Mouse (Mus musculus): ENCODE results near the gene Klrk1. TPM values are rescaled to one million over a fixed set of nuclear protein-coding genes. Genes with fewer than 3 reads are reported as not detected.
"Not testable (repeated sequence)": the region's sequence is repeated elsewhere in the genome, so short reads cannot be mapped to it uniquely, and the experiment has no call there.

Klrk1 gene
- 0.09 TPM in 1 of 2 replicates, not detected in the other for polyA plus RNA-seq (2015; fragmentation: Nextera tagmentation; extraction: Ambion mirVana)

DNA sequence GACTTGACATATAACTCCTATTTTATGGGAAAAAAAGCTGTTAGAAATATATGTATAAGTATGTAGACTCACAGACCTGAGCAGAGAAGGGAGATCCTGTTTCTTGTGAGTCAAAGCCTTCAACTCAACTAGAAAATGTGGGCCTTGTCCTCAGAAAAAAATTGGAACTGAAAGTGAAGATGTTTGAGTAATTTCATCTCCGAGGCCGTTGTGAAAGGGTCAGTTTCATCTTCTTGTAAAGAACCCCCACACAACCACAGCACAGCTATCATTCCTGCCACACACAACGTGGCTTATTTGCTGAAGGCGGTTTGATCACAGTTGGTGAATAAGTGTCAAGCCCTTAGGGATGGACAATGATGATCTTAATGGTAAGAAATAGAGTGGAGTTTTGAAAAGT lies at the start of gene Klrk1:
TSS of gene Klrk1 (minus strand) at position 130 of the 400 bp plus-strand sequence.
- no peak for ATAC-seq (ENCODE audit: low FRiP score, low TSS enrichment)
- 75% methylated on average over 4 of the region's 4 CpGs for WGBS
- H3K27ac ChIP-seq (ENCODE audit: low read length), result no peak within 1 kb of the TSS

DNA sequence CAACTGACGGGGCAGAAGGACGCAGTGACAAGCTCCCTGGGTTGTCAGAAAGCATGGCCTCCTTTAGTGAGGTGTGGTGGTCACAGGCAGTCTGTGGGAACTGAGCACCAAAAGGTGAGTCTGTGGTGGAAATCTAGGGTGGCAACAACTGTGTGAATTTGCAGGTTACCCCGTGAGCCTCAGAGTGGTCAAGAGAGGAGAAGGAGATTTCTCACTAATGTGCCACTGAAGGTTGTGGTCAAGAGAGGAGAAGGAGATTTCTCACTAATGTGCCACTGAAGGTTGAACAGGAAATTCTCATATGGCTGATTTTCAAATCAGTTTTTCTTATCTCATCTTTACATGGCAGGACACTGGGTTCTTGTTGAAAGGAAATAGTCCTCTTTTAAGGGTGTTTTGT lies 37.6 kb upstream of the Klrk1 start:
- no CpG with 5 or more reads among the region's 3 CpGs for WGBS
- ATAC-seq (ENCODE audit: low FRiP score, low TSS enrichment); H3K4me3 ChIP-seq (ENCODE audit: low read length); H3K4me1 ChIP-seq (ENCODE audit: insufficient read depth, low read length); H3K4me2 ChIP-seq (replicated peaks; ENCODE audit: low read depth, low read length); H3K27ac ChIP-seq (ENCODE audit: low read length); H3K9ac ChIP-seq (replicated peaks; ENCODE audit: low read length); H3K27me3 ChIP-seq (ENCODE audit: insufficient read depth, low read length); H3K9me3 ChIP-seq (ENCODE audit: low read length); H3K36me3 ChIP-seq (ENCODE audit: insufficient read depth, low read length): not testable (repeated sequence)

More for the DNA sequence above, at the start of gene Klrk1:
- H3K27me3 ChIP-seq (ENCODE audit: insufficient read depth, low read length), result no peaks in the 10 kb centered on the region
- H3K9me3 ChIP-seq (ENCODE audit: low read length), result no peaks in the 10 kb centered on the region
- no peaks in the 10 kb centered on the region for H3K36me3 ChIP-seq (ENCODE audit: insufficient read depth, low read length)
- H3K4me1 ChIP-seq (ENCODE audit: insufficient read depth, low read length), result no peaks in the 10 kb centered on the region
- H3K4me3 ChIP-seq (ENCODE audit: low read length), result no peak within 1 kb of the TSS
- no peak within 1 kb of the TSS for H3K4me2 ChIP-seq (replicated peaks; ENCODE audit: low read depth, low read length)
- no peak within 1 kb of the TSS for H3K9ac ChIP-seq (replicated peaks; ENCODE audit: low read length)

DNA sequence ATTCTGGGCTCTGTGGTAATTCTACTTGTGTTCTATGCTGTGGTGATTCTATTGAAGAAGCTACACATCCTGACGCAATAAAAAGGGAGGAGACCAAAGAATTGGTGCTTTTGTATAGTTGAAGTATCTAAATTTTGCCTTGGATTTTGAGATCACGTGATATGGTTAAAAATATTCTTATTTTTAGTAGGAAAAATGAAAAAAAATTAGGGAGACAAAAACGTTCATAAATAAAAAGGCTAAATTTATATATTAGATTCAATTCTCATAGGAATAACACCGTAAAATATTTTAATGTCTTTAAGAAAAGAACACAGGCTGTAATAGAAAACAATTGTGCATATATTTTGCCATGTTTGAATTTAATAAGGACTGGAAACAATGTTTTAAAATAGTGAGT lies 36.9 kb upstream of the Klrk1 start, which contains the start of gene Klrc2:
TSS of gene Klrc2 (minus strand) at position 101 of the 400 bp plus-strand sequence.
- not testable (repeated sequence) for H3K4me3 ChIP-seq (ENCODE audit: low read length); ATAC-seq (ENCODE audit: low FRiP score, low TSS enrichment); H3K9ac ChIP-seq (replicated peaks; ENCODE audit: low read length); H3K27me3 ChIP-seq (ENCODE audit: insufficient read depth, low read length); H3K36me3 ChIP-seq (ENCODE audit: insufficient read depth, low read length); H3K4me2 ChIP-seq (replicated peaks; ENCODE audit: low read depth, low read length); H3K9me3 ChIP-seq (ENCODE audit: low read length); H3K27ac ChIP-seq (ENCODE audit: low read length); H3K4me1 ChIP-seq (ENCODE audit: insufficient read depth, low read length)
- 77% methylated on average over 4 of the region's 4 CpGs for WGBS

GRCm38 (mm10) chr6:129644054-129644453 lies 20.4 kb upstream of the Klrk1 start:
- not testable (repeated sequence) for H3K27ac ChIP-seq (ENCODE audit: low read length); ATAC-seq (ENCODE audit: low FRiP score, low TSS enrichment); H3K4me2 ChIP-seq (replicated peaks; ENCODE audit: low read depth, low read length); H3K36me3 ChIP-seq (ENCODE audit: insufficient read depth, low read length); H3K9me3 ChIP-seq (ENCODE audit: low read length); H3K9ac ChIP-seq (replicated peaks; ENCODE audit: low read length); H3K4me1 ChIP-seq (ENCODE audit: insufficient read depth, low read length); H3K27me3 ChIP-seq (ENCODE audit: insufficient read depth, low read length); H3K4me3 ChIP-seq (ENCODE audit: low read length)
- WGBS, result 100% methylated on average over 1 of the region's 3 CpGs

DNA sequence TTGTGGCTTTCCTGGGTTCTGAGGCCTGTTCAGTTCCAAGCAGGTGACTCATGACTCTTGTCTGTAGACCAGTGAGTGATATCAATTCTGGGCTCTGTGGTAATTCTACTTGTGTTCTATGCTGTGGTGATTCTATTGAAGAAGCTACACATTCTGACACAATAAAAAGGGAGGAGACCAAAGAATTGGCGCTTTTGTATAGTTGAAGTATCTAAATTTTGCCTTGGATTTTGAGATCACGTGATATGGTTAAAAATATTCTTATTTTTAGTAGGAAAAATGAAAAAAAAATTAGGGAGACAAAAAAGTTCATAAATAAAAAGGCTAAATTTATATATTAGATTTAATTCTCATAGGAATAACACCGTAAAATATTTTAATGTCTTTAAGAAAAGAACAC lies 19.6 kb upstream of the Klrk1 start, which contains the start of gene Klrc3:
TSS of gene Klrc3 (minus strand) at position 101 of the 400 bp plus-strand sequence.
- WGBS, result 90% methylated on average over 3 of the region's 3 CpGs
- not testable (repeated sequence) for H3K4me2 ChIP-seq (replicated peaks; ENCODE audit: low read depth, low read length); H3K4me3 ChIP-seq (ENCODE audit: low read length); H3K27me3 ChIP-seq (ENCODE audit: insufficient read depth, low read length); H3K4me1 ChIP-seq (ENCODE audit: insufficient read depth, low read length); ATAC-seq (ENCODE audit: low FRiP score, low TSS enrichment); H3K9me3 ChIP-seq (ENCODE audit: low read length); H3K27ac ChIP-seq (ENCODE audit: low read length); H3K36me3 ChIP-seq (ENCODE audit: insufficient read depth, low read length); H3K9ac ChIP-seq (replicated peaks; ENCODE audit: low read length)

DNA sequence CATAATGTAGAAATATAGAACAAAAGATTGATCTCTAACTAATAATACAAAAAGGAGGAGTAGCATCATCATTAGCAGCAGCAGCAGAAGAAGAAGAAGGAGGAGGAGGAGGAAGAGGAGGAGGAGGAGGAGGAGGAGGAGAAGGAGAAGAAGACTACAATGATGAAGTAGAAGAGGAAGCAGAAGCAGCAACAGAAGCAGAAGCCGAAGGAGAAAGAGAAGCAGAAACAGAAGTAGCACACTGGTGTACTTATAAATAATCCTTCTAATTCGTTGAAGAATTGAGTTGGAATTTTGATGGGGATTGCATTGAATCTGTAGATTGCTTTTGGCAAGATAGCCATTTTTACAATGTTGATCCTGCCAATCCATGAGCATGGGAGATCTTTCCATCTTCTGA lies 7.4 kb upstream of the Klrk1 start:
- H3K4me3 ChIP-seq (ENCODE audit: low read length); H3K4me2 ChIP-seq (replicated peaks; ENCODE audit: low read depth, low read length); H3K9ac ChIP-seq (replicated peaks; ENCODE audit: low read length); ATAC-seq (ENCODE audit: low FRiP score, low TSS enrichment); H3K4me1 ChIP-seq (ENCODE audit: insufficient read depth, low read length); H3K36me3 ChIP-seq (ENCODE audit: insufficient read depth, low read length); H3K27me3 ChIP-seq (ENCODE audit: insufficient read depth, low read length); H3K27ac ChIP-seq (ENCODE audit: low read length); H3K9me3 ChIP-seq (ENCODE audit: low read length): not testable (repeated sequence)
- WGBS, result 81% methylated on average over 2 of the region's 2 CpGs

GRCm38 (mm10) chr6:129608372-129608771 lies 15.3 kb downstream of the Klrk1 start:
- H3K27ac ChIP-seq (ENCODE audit: low read length), result no peak overlapping the region
- no peak overlapping the region for H3K4me3 ChIP-seq (ENCODE audit: low read length)
- no peaks in the 10 kb centered on the region for H3K9me3 ChIP-seq (ENCODE audit: low read length)
- no peak for ATAC-seq (ENCODE audit: low FRiP score, low TSS enrichment)
- H3K36me3 ChIP-seq (ENCODE audit: insufficient read depth, low read length), result no peaks in the 10 kb centered on the region
- H3K4me1 ChIP-seq (ENCODE audit: insufficient read depth, low read length), result no peaks in the 10 kb centered on the region
- H3K4me2 ChIP-seq (replicated peaks; ENCODE audit: low read depth, low read length), result no peak overlapping the region
- H3K9ac ChIP-seq (replicated peaks; ENCODE audit: low read length), result no peak overlapping the region
- H3K27me3 ChIP-seq (ENCODE audit: insufficient read depth, low read length), result no peaks in the 10 kb centered on the region

DNA sequence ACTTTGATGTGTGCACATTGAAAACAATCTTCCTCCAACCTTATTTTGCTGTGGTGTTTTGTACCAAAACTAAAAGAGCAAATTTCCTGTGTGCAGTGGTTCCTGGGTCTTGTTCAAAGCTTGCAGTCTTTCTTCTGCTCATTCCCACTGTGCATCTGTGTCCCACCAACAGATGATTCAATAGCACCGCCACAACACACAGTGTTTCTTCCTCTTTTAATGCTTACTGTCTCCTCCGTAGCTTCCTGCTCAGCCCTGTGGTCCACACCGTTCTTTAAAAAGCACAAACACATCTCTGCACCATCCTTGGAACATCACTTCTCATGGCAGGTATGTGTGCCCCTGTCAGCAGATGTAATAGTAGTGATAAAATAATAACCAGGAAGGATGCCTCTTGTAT lies 32.2 kb downstream of the Klrk1 start, which contains the start of gene Klrd1:
TSS of gene Klrd1 (plus strand) at position 275 of the 400 bp plus-strand sequence.
- Histone ChIP-seq H3K4me2 (replicated peaks; ENCODE audit: low read depth, low read length) (no peak within 1 kb of the TSS), H3K9me3 (ENCODE audit: low read length) (no peaks in the 10 kb centered on the region), H3K4me1 (ENCODE audit: insufficient read depth, low read length) (no peaks in the 10 kb centered on the region), H3K9ac (replicated peaks; ENCODE audit: low read length) (no peak within 1 kb of the TSS), H3K36me3 (ENCODE audit: insufficient read depth, low read length) (no peaks in the 10 kb centered on the region), H3K4me3 (ENCODE audit: low read length) (no peak within 1 kb of the TSS), H3K27me3 (ENCODE audit: insufficient read depth, low read length) (no peaks in the 10 kb centered on the region), H3K27ac (ENCODE audit: low read length) (no peak within 1 kb of the TSS)
- no peak for ATAC-seq (ENCODE audit: low FRiP score, low TSS enrichment)
- 90% methylated on average over 3 of the region's 3 CpGs for WGBS

GRCm38 (mm10) chr6:129583014-129583413 lies 40.6 kb downstream of the Klrk1 start:
- ATAC-seq (ENCODE audit: low FRiP score, low TSS enrichment), result no peak
- H3K36me3 ChIP-seq (ENCODE audit: insufficient read depth, low read length), result no peaks in the 10 kb centered on the region
- H3K9ac ChIP-seq (replicated peaks; ENCODE audit: low read length), result no peak overlapping the region
- H3K4me3 ChIP-seq (ENCODE audit: low read length), result no peak overlapping the region
- no peaks in the 10 kb centered on the region for H3K4me1 ChIP-seq (ENCODE audit: insufficient read depth, low read length)
- no peaks in the 10 kb centered on the region for H3K27me3 ChIP-seq (ENCODE audit: insufficient read depth, low read length)
- H3K9me3 ChIP-seq (ENCODE audit: low read length), result no peaks in the 10 kb centered on the region
- 80% methylated on average over 3 of the region's 3 CpGs for WGBS
- H3K4me2 ChIP-seq (replicated peaks; ENCODE audit: low read depth, low read length), result no peak overlapping the region
- no peak overlapping the region for H3K27ac ChIP-seq (ENCODE audit: low read length)

DNA sequence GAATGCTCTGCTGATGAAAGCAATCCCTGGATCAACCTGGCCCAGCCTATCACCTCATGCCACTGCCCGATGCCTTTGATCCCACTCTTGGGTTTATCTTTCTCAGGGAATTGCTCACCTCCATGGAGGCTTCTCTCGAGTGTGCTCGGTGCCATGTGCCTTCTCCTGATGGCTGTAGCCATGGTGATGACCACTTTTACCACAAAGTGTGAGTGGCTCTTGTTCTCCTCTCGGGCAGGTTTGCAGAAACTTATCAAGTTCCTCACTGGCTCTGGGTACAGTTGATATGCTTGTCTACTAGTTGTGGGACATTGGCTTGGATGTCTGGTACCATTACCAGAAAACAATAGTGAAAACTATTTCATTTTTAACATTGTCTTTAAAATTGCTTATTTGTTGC lies 41.8 kb downstream of the Klrk1 start:
- H3K4me2 ChIP-seq (replicated peaks; ENCODE audit: low read depth, low read length), result no peak overlapping the region
- H3K4me3 ChIP-seq (ENCODE audit: low read length), result no peak overlapping the region
- H3K27me3 ChIP-seq (ENCODE audit: insufficient read depth, low read length), result no peaks in the 10 kb centered on the region
- H3K9me3 ChIP-seq (ENCODE audit: low read length), result no peaks in the 10 kb centered on the region
- no peak overlapping the region for H3K27ac ChIP-seq (ENCODE audit: low read length)
- no peak for ATAC-seq (ENCODE audit: low FRiP score, low TSS enrichment)
- no peak overlapping the region for H3K9ac ChIP-seq (replicated peaks; ENCODE audit: low read length)
- no peaks in the 10 kb centered on the region for H3K4me1 ChIP-seq (ENCODE audit: insufficient read depth, low read length)
- no peaks in the 10 kb centered on the region for H3K36me3 ChIP-seq (ENCODE audit: insufficient read depth, low read length)
- 76% methylated on average over 4 of the region's 4 CpGs for WGBS

All from kidney, embryonic 16.5 days (tissue).